Mouse (Mus musculus): ENCODE measurements around the gene Scyl2.

Scyl2 gene

DNA sequence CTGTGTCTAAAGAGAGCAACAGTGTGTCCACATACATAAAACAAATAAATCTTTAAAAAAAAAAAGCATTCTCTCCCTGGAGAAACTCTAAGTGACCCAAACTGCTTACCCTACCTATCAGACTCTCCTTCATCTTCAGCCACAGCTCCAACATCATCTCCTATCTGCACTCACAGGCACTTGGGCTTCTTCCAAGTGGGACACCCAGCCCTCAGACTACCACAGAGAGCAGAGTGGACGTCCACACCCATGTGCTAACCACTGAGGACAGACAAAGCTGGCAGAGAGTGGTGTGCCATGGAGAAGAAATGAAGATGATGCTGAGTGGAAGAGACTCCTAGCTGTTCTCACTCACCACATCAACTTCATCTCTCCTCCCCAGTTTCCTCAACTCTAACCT lies 90.6 kb downstream of the Scyl2 start:
- DNase-seq (ENCODE audit: low read depth): no peak

DNA sequence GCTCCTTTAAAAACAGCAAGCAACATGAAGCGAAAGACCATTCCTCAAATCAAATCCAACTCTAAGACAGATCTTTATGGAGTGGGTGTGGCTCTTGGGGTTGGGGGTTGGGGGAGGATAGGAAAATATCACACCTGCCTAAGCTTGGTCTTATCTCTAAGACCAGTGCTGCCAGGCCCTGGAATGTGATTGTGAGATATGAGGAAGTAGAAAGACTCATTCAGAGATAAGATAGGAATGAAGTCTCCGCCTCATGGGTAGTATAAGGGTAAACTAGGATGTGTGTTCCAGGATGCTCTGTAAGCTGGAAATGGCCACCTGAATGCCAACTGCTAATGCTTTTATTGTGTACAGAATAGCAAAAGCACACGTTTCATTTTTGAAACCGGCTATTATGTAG lies 91.8 kb downstream of the Scyl2 start:
- no peak for DNase-seq (ENCODE audit: low read depth)

DNA sequence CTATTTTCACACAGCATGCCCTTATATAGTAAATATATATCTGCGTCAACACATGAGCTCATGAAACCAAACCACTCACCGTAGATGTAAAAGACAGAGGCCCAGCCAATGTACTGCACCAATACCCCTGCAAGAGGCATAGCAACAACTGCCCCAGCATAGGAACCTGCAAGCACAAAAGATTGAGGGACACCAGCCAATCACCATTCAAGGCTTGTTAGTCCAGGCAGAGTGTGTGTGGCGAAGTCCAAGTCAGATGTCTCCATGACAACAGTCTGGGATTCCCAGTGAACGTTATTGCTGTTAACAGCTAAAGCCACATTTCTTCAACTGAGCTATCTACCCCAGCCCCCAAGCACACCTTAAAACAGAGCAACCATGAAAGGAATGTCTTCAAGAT lies 93.3 kb downstream of the Scyl2 start:
- no peak for DNase-seq (ENCODE audit: low read depth)

DNA sequence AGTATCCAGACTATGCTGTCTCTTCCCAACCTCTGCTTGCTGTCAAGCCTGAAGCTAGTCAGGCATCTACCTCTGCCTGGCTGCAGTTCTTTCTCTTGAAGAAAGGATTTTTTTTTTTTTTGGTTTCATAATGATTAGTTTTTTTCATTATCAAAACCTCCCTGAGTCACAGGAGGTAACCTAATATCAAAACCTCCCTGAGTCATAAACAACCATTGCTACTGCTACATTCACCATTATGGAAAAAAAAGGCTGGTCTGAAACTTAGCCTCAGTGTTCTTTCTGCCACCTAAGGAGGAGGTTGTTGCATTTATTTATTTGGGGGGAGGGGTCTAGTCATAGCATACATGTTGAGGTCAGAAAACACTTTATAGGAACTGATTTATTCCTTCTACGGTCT lies 96.2 kb downstream of the Scyl2 start:
- no peak for DNase-seq (ENCODE audit: low read depth)

All from naive thymus-derived CD4-positive, alpha-beta T cell, adult 2 months (primary cell).